In the genomic region with DNA sequence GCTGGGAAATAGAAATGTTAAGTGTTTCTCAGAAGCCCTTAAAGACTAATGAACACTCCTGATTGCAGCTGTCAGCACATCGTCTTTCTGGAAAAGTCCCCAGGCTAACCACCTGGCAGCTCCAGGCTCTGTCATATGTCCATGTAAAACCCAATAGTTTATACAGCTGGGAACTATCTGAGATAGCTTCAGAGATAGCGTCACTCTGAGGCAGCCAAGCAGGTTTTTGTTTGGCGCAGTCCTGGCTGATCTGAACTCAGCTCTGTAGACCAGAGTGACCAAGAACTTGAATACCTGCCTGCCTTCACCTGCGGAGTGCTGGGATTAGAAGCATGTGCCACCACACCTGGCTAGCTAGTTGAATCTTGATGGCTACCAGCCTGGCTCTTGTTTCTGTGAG, we compare ENCODE assay signal across 13 mouse cellular contexts.
"Had no signal": no experiment of that assay in that cellular context is flagged by ENCODE, and none has a peak within 500 bp of the region (broad histone marks: within the 10 kb centered on the region; RNA-seq: fewer than 3 reads in every experiment).

No protein-coding gene starts in this region.

- DNase-seq: kidney, adult 11 months; kidney, adult 9 months; kidney, postnatal 14 days; layer of hippocampus, adult 9-11 months; liver; lung, adult 18-20 months; lung, postnatal 10 days; lung, postnatal 36 days; right cerebral cortex, postnatal 4 days; thymus, adult 18-20 months; thymus, postnatal 36 days had no signal

- ATAC-seq: midbrain, embryonic 13.5 days; midbrain, embryonic 16.5 days had no signal
